Mouse (Mus musculus) hindbrain, embryonic 10.5 days (tissue): ENCODE data around the gene Ptpre. TPM values are rescaled to one million over a fixed set of nuclear protein-coding genes. Genes with fewer than 3 reads are reported as not detected.

Experiments used
- DNase-seq: peaks from one replicate; pipeline ENCODE4 v3.0.0-alpha.2; 2017; ENCODE audit warnings: low spot score
- H3K27ac ChIP-seq: fragments of 300-500 bp; sonication (generic); 2 replicates; pipeline ENCODE4 v1.5.1; 2016; ENCODE audit warnings: mild to moderate bottlenecking, moderate library complexity
- H3K27me3 ChIP-seq: fragments of 300-500 bp; sonication (generic); 2 replicates; pipeline ENCODE4 v1.6.1; 2016; ENCODE audit warnings: mild to moderate bottlenecking; ENCODE audit not compliant: poor library complexity, insufficient read depth, severe bottlenecking
- H3K36me3 ChIP-seq: fragments of 300-500 bp; sonication (generic); 2 replicates; pipeline ENCODE4 v1.6.1; 2016; ENCODE audit warnings: mild to moderate bottlenecking, moderate library complexity
- H3K4me1 ChIP-seq: fragments of 300-500 bp; sonication (generic); replicated peaks from 2 replicates; pipeline ENCODE4 v1.6.1; 2016; ENCODE audit warnings: mild to moderate bottlenecking
- H3K4me3 ChIP-seq: fragments of 300-500 bp; sonication (generic); 2 replicates; pipeline ENCODE4 v1.5.1; 2016; ENCODE audit warnings: mild to moderate bottlenecking, moderate library complexity
- H3K9me3 ChIP-seq: fragments of 300-500 bp; sonication (generic); 2 replicates; pipeline ENCODE4 v1.6.1; 2016; ENCODE audit warnings: mild to moderate bottlenecking, moderate library complexity
- WGBS: fragments of 180-500 bp; shearing (Covaris S2); methylation state at CpG from one replicate; pipeline ENCODE4 v1.1.7; 2016; 5-methylcytosine and 5-hydroxymethylcytosine counted together
- microRNA counts: library from miRNA; unstranded; fragments of <30 nt; microRNA quantifications from one replicate; lab custom pipeline; 2017
- polyA plus RNA-seq: library from polyadenylated mRNA; unstranded; fragments of >200 nt; fragmentation: Nextera tagmentation; extraction: Ambion mirVana; gene quantifications from 2 replicates; pipeline ENCODE4 v1.2.1, GENCODE M21; 2016

The Ptpre gene
- polyA plus RNA-seq, 1 experiment from 2014 or later, result 0.85 TPM

DNA sequence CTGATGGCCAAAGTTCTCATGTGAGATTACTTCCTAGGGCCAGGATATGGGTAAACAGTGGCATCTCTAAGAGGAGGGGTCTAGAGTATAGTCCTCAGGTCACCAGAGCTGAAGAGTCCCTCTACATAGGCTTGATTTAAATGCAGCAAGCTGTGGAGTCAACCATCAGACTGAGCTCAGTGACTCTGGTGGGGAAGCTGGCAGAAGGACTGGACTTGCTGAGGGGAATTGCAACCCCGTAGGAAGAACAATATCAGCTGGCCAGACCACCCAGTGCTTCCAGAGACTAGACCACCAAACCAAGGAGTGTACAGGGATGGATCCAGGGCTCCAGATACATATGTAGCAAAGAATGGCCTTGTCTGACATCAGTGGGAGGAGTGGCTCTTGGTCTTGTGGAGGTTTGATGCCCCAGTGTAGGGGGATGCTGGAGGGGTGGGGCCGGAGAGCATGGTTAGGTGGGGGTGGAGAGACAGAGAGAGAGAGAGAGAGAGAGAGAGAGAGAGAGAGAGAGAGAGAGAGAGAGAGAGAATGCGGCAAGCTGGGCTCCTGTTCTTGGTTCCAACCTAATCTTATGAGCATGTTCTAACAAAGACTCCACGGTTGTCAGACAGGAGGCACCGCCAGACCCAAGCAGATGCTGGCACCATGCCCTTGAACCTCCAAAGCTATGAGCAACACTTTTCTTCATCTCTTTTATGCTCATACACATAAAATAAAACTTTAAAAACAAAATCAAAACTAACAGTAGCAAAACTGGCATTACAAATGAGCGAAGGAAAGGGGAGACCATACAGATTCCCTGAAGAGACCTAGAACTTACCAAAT, 184.9 kb downstream of the Ptpre start:
- WGBS, result 86% methylated on average over 6 of the region's 6 CpGs
- Histone ChIP-seq H3K4me3 (no peak overlapping the region), H3K9me3 (no peaks in the 10 kb centered on the region), H3K4me1 (peaks cover 2% of the 10 kb centered on the region), H3K27ac (peak overlapping the region; percentile 53; the same call in 1 of the 2 replicates), H3K27me3 (no peaks in the 10 kb centered on the region), H3K36me3 (no peaks in the 10 kb centered on the region)
- no peak for DNase-seq

DNA sequence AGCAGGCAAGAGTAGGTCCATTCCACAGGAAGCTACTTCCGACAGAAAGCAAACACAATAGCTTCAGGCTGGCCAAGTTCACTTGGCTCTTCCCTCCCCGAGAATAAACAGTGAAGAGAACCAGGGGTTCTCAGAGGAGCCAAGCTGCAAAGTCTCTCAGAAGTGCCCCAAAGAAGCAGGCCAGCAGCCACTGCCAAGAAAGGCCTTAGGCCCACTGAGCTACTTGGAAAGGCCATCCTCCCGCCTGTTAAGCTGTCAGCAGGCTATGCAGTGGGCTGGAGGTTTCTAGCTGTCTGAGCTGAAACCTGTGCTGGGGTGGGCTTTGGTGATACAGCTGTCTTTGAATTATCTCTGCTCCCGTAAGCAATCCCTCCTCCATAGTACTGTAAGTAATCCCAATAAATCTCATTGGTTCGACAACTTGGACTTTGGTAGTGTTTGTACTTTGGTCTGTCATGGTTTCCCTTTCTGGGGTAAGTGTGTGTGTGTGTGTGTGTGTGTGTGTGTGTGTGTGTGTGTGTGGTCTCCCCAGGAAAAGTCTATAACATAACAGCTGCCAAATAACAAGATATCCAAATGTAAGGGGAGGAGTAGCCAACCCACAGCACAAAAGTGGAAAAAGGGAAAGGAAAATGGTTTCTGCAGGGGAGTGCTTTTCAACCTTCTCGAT, 186.5 kb downstream of the Ptpre start:
- Histone ChIP-seq H3K36me3 (no peaks in the 10 kb centered on the region), H3K4me1 (no peaks in the 10 kb centered on the region; the same call in 1 of the 2 replicates), H3K27ac (no peak overlapping the region), H3K27me3 (no peaks in the 10 kb centered on the region), H3K9me3 (no peaks in the 10 kb centered on the region), H3K4me3 (no peak overlapping the region)
- DNase-seq, result no peak
- WGBS, result 82% methylated on average over 6 of the region's 6 CpGs

DNA sequence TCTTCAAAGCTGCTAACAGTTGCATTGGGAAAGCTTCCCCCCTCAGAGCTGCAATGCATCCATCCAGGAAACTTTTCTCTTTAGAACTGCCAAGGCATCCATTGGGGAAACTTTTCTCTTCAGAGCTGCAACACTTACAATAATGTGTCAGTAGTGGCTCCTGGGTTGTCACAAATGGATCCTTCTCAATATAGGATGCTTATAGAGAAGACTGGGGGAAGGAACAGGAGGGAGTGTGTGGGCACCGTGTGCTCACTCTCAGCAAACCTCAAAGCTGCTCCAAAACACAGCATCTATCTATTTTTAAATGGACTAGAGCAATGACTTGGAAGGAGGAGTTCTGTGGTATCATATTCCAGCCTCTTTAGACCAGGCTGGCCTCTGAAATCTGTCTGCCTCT, 189.4 kb downstream of the Ptpre start:
- H3K27me3 ChIP-seq, result no peaks in the 10 kb centered on the region
- H3K36me3 ChIP-seq, result no peaks in the 10 kb centered on the region
- no peak for DNase-seq
- no peaks in the 10 kb centered on the region for H3K9me3 ChIP-seq
- H3K4me1 ChIP-seq, result no peaks in the 10 kb centered on the region
- H3K27ac ChIP-seq, result no peak overlapping the region
- WGBS, result 82% methylated on average over 1 of the region's 1 CpGs
- no peak overlapping the region for H3K4me3 ChIP-seq

- Histone ChIP-seq H3K9me3 (no peaks in the 10 kb centered on the region), H3K27ac (no peak overlapping the region), H3K36me3 (no peaks in the 10 kb centered on the region), H3K4me1 (no peaks in the 10 kb centered on the region), H3K27me3 (no peaks in the 10 kb centered on the region), H3K4me3 (no peak overlapping the region)
- 93% methylated on average over 12 of the region's 12 CpGs for WGBS
- no peak for DNase-seq
Measured at GRCm38 (mm10) chr7:135728038-135728437, 190.8 kb downstream of the Ptpre start.

- DNase-seq, result no peak
- Histone ChIP-seq H3K27ac (no peak overlapping the region), H3K36me3 (no peaks in the 10 kb centered on the region), H3K4me3 (no peak overlapping the region), H3K9me3 (no peaks in the 10 kb centered on the region), H3K27me3 (no peaks in the 10 kb centered on the region), H3K4me1 (peaks cover 7% of the 10 kb centered on the region; the same call in 1 of the 2 replicates)
- WGBS, result 88% methylated on average over 5 of the region's 5 CpGs
Measured at GRCm38 (mm10) chr7:135734379-135734778, 197.1 kb downstream of the Ptpre start.

- no peaks in the 10 kb centered on the region for H3K27me3 ChIP-seq
- WGBS, result 86% methylated on average over 9 of the region's 9 CpGs
- no peak overlapping the region for H3K4me3 ChIP-seq
- peak overlapping the region; percentile 40; the same call in 1 of the 2 replicates for H3K27ac ChIP-seq
- no peaks in the 10 kb centered on the region for H3K9me3 ChIP-seq
- DNase-seq, result no peak
- H3K4me1 ChIP-seq, result peaks cover 7% of the 10 kb centered on the region; the same call in 1 of the 2 replicates
- no peaks in the 10 kb centered on the region for H3K36me3 ChIP-seq
Measured at GRCm38 (mm10) chr7:135734911-135735646, 197.8 kb downstream of the Ptpre start.

MicroRNAs within 50 kb of the gene (microRNA counts, 519-probe panel; counts per million panel counts)
- 1,255 counts per million, percentile 77 among the panel's probes with 10 or more counts for microRNA mmu-miR-1962 (lab: Ali Mortazavi, UCI)

Other genes with a start within 250 kb of the Ptpre start
- 4.1 and 6.9 TPM in 2 replicates for gene Foxi2, start 127.2 kb upstream of the Ptpre start, polyA plus RNA-seq
- not detected in 2 replicates for gene Clrn3, start 8.8 kb upstream of the Ptpre start, polyA plus RNA-seq
- gene Mki67, start 178.9 kb downstream of the Ptpre start, polyA plus RNA-seq, result 27.3 and 46.1 TPM in 2 replicates